Mouse (Mus musculus) testis, adult 2 months (tissue): ENCODE data around the gene Rilp. TPM values are rescaled to one million over a fixed set of nuclear protein-coding genes. Genes with fewer than 3 reads are reported as not detected.
A peak's percentile ranks its signal among the peaks of the same experiment; 100 is the strongest.

Source experiments
- H3K27ac ChIP-seq: fragments of 200-500 bp; 2 replicates; pipeline ENCODE4 v1.5.1; 2012; ENCODE audit warnings: low read depth, low read length; ENCODE audit not compliant: control insufficient read depth, insufficient read depth
- H3K27me3 ChIP-seq: fragments of 200-500 bp; 2 replicates; pipeline ENCODE4 v1.6.1; 2012; ENCODE audit warnings: mild to moderate bottlenecking, low read length, moderate library complexity; ENCODE audit not compliant: control insufficient read depth, insufficient read depth
- H3K36me3 ChIP-seq: fragments of 200-500 bp; 2 replicates; pipeline ENCODE4 v1.6.1; 2012; ENCODE audit warnings: mild to moderate bottlenecking, low read length; ENCODE audit not compliant: control insufficient read depth, insufficient read depth
- H3K4me1 ChIP-seq: fragments of 200-500 bp; 2 replicates; pipeline ENCODE4 v1.6.1; 2012; ENCODE audit warnings: low read length; ENCODE audit not compliant: control insufficient read depth, insufficient read depth
- H3K4me3 ChIP-seq: fragments of 200-500 bp; 2 replicates; pipeline ENCODE4 v1.5.1; 2012; ENCODE audit warnings: low read depth, mild to moderate bottlenecking, low read length, moderate library complexity, mixed read lengths; ENCODE audit not compliant: control insufficient read depth
- CTCF ChIP-seq: fragments of 200-500 bp; IDR thresholded peaks from 2 replicates; pipeline ENCODE4 v1.5.1; 2012; ENCODE audit warnings: low read depth, mild to moderate bottlenecking, inconsistent platforms, low read length, moderate library complexity; ENCODE audit not compliant: control insufficient read depth, insufficient read depth, insufficient replicate concordance
- POLR2A ChIP-seq: fragments of 200-500 bp; IDR thresholded peaks from 2 replicates; pipeline ENCODE4 v1.6.1; 2012; ENCODE audit warnings: low read depth, mild to moderate bottlenecking, inconsistent platforms, low read length, moderate library complexity; ENCODE audit not compliant: control insufficient read depth
- polyA plus RNA-seq: library from polyadenylated mRNA; depleted of rRNA; stranded (reverse); fragments of >200 nt; gene quantifications from 2 replicates; pipeline ENCODE4 v1.2.3, GENCODE M21; 2012

Gene Rilp
- polyA plus RNA-seq, 1 experiment, result 0.94 TPM

- H3K27me3 ChIP-seq, result no peaks in the 10 kb centered on the region
- peaks cover 13% of the 10 kb centered on the region for H3K4me1 ChIP-seq
- no peak overlapping the region for H3K27ac ChIP-seq
- no peaks in the 10 kb centered on the region for H3K36me3 ChIP-seq
- H3K4me3 ChIP-seq, result no peak overlapping the region
- TF ChIP-seq CTCF, result no peak
- no peak for TF ChIP-seq POLR2A
Measured at GRCm38 (mm10) chr11:75470675-75471074, 39.2 kb upstream of the Rilp start.

GRCm38 (mm10) chr11:75472469-75473081 lies 37.3 kb upstream of the Rilp start:
- no peak overlapping the region for H3K27ac ChIP-seq
- peaks cover 12% of the 10 kb centered on the region for H3K4me1 ChIP-seq
- H3K36me3 ChIP-seq, result no peaks in the 10 kb centered on the region
- no peak overlapping the region for H3K4me3 ChIP-seq
- TF ChIP-seq CTCF (no peak), POLR2A (no peak)
- no peaks in the 10 kb centered on the region for H3K27me3 ChIP-seq

DNA sequence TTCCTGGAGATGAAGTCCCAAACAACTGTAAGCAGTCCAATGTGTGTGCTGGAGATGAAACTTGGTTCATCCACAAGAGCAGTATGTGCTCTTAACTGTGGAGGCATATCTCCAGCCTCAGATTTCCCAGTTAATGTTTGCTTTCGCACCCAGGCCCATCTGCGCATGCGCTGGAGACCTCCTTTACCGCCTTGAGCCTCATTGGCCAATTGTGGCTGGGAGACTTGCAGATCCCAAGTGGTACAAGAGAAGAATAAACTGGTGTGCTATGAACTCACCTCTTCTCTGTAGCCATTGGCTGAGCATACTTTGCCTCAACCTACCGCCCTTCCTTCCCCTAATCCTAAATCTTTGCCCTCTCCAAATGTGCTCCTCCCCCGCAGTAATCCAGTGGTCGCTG lies 36.5 kb upstream of the Rilp start:
- Histone ChIP-seq H3K4me1 (peaks cover 7% of the 10 kb centered on the region), H3K27ac (no peak overlapping the region), H3K4me3 (no peak overlapping the region; the same call in 1 of the 2 replicates), H3K36me3 (no peaks in the 10 kb centered on the region), H3K27me3 (no peaks in the 10 kb centered on the region)
- no peak for TF ChIP-seq CTCF
- TF ChIP-seq POLR2A, result no peak

DNA sequence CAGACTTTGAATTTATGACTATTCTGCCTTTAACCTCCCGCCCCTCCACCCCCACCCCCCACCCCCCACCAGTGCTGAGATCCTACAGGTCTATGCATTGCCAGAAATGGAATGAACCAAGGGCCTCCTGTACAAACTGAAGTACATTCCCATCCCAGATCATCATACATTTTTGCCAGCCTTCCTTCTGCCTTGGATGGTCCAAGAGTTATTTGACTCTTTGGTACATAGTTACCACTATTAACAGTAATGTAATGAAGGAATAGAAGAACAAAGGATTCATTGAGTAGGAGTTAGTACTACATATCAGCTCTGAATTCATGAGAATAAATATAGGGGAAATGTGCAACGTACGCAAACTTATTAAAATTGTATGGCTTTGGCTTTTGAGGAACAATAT lies 23.7 kb upstream of the Rilp start:
- H3K36me3 ChIP-seq, result peaks cover 1% of the 10 kb centered on the region; the same call in 1 of the 2 replicates
- H3K27me3 ChIP-seq, result no peaks in the 10 kb centered on the region
- TF ChIP-seq CTCF, result no peak
- TF ChIP-seq POLR2A, result no peak
- no peak overlapping the region; the same call in 1 of the 2 replicates for H3K4me3 ChIP-seq
- H3K4me1 ChIP-seq, result peaks cover 6% of the 10 kb centered on the region
- H3K27ac ChIP-seq, result no peak overlapping the region

GRCm38 (mm10) chr11:75486601-75487285 lies 23.2 kb upstream of the Rilp start, which contains the start of gene Prpf8:
TSS of gene Prpf8 (plus strand) at chr11:75486816.
- TF ChIP-seq POLR2A (peak; percentile 95), CTCF (no peak)
- H3K27me3 ChIP-seq, result no peaks in the 10 kb centered on the region
- H3K4me3 ChIP-seq, result peak within 1 kb of the TSS; percentile 97
- H3K27ac ChIP-seq, result peak within 1 kb of the TSS; percentile 88
- H3K36me3 ChIP-seq, result peaks cover 1% of the 10 kb centered on the region; the same call in 1 of the 2 replicates
- peaks cover 6% of the 10 kb centered on the region for H3K4me1 ChIP-seq

DNA sequence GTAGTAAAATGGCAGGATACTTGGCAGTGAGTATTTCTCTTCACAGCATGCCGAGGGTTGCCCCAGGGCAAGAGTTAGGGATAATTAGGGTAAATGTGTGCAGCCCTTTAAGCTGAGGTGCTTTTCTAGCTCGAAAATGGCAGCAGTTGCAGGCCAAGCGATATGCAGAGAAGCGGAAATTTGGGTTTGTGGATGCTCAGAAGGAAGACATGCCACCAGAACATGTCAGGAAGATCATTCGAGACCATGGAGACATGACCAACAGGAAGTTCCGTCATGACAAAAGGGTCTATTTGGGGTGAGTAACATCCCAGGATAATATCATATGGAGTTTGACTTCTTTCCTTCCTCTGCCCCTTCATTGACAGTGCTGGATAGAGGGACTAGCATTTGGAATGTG lies 22.4 kb upstream of the Rilp start:
- Histone ChIP-seq H3K27me3 (no peaks in the 10 kb centered on the region), H3K27ac (no peak overlapping the region), H3K4me1 (peaks cover 6% of the 10 kb centered on the region), H3K4me3 (peak overlapping the region; percentile 97), H3K36me3 (peaks cover 1% of the 10 kb centered on the region; the same call in 1 of the 2 replicates)
- TF ChIP-seq POLR2A (no peak), CTCF (no peak)

- no peak overlapping the region for H3K4me3 ChIP-seq
- TF ChIP-seq POLR2A (no peak), CTCF (no peak)
- H3K4me1 ChIP-seq, result no peaks in the 10 kb centered on the region
- peaks cover 9% of the 10 kb centered on the region for H3K36me3 ChIP-seq
- H3K27me3 ChIP-seq, result no peaks in the 10 kb centered on the region
- no peak overlapping the region for H3K27ac ChIP-seq
Measured at GRCm38 (mm10) chr11:75494296-75495049, 15.4 kb upstream of the Rilp start.
